Mouse (Mus musculus): ENCODE measurements around the gene Dmkn. TPM values are rescaled to one million over a fixed set of nuclear protein-coding genes. Genes with fewer than 3 reads are reported as not detected.

Dmkn gene
- polyA plus RNA-seq, 1 experiment from 2014 or later = not detected

DNA sequence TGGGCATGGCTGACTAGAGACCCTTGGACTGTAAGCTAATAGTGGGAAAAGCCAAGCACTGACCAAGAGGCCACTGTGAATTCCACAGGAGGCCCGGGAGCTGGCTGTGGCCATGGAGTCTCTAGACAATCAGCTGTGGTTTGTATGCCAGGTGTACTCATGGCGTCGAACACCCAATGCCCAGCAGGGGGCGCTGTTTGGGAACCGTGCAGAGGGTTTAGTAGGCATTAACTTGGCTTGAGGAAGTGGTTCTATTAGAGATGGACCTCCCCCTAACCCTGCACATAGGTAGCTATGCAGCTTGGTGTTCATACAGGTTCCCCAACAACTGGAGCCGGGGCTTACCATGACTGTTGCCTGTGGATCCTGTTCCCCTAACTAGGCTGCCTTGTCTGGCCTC, 42.4 kb downstream of the Dmkn start:
- 46% methylated on average over 6 of the region's 6 CpGs for WGBS
- peak; percentile 11 for DNase-seq (ENCODE audit: low spot score)
- no peaks in the 10 kb centered on the region for H3K27me3 ChIP-seq (ENCODE audit: control insufficient read depth, insufficient read depth, low read length)
- no peak overlapping the region for H3K27ac ChIP-seq (replicated peaks; ENCODE audit: low read depth, low read length)
- H3K9me3 ChIP-seq (replicated peaks; ENCODE audit: control insufficient read depth, low read length) = no peaks in the 10 kb centered on the region; the same call in 1 of the 2 replicates
- ATAC-seq (replicated peaks; ENCODE audit: insufficient number of reproducible peaks, low FRiP score, low TSS enrichment, low read depth) = no peak
- no peak overlapping the region for H3K9ac ChIP-seq (replicated peaks; ENCODE audit: low read length)
- no peaks in the 10 kb centered on the region for H3K36me3 ChIP-seq (replicated peaks; ENCODE audit: control insufficient read depth, insufficient read depth, low read depth, low read length)
- H3K4me3 ChIP-seq (ENCODE audit: low read depth, low read length) = no peak overlapping the region
- no peak overlapping the region for H3K4me2 ChIP-seq (ENCODE audit: low read depth, low read length)
- no peaks in the 10 kb centered on the region for H3K4me1 ChIP-seq (ENCODE audit: control insufficient read depth, insufficient read depth, low read length)

DNA sequence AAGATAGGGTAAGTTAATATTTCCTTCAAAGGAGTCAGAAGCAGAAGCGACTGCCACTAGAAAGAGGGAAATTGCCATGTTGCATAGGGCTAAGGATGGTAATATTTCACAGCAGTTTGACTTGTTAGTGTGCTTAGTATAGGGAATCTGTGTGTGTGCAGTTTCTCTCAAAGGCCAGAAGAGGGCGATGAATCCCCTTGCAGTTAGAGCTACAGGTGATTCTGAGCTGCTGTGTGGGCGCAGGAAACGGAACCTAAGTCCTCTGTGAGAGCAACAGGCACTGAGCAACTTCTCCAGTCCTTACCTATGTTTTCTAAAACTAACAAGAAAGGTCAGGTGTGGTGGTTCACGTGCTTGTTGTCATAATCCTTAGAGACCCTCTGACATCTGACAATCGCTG, 46.8 kb downstream of the Dmkn start:
- WGBS = 51% methylated on average over 6 of the region's 6 CpGs
- Histone ChIP-seq H3K27me3 (ENCODE audit: control insufficient read depth, insufficient read depth, low read length) (no peaks in the 10 kb centered on the region), H3K9me3 (replicated peaks; ENCODE audit: control insufficient read depth, low read length) (no peaks in the 10 kb centered on the region; the same call in 1 of the 2 replicates), H3K27ac (replicated peaks; ENCODE audit: low read depth, low read length) (no peak overlapping the region), H3K4me1 (ENCODE audit: control insufficient read depth, insufficient read depth, low read length) (no peaks in the 10 kb centered on the region), H3K4me3 (ENCODE audit: low read depth, low read length) (no peak overlapping the region), H3K4me2 (ENCODE audit: low read depth, low read length) (no peak overlapping the region), H3K36me3 (replicated peaks; ENCODE audit: control insufficient read depth, insufficient read depth, low read depth, low read length) (no peaks in the 10 kb centered on the region), H3K9ac (replicated peaks; ENCODE audit: low read length) (no peak overlapping the region)
- ATAC-seq (replicated peaks; ENCODE audit: insufficient number of reproducible peaks, low FRiP score, low TSS enrichment, low read depth) = no peak
- DNase-seq (ENCODE audit: low spot score) = no peak

DNA sequence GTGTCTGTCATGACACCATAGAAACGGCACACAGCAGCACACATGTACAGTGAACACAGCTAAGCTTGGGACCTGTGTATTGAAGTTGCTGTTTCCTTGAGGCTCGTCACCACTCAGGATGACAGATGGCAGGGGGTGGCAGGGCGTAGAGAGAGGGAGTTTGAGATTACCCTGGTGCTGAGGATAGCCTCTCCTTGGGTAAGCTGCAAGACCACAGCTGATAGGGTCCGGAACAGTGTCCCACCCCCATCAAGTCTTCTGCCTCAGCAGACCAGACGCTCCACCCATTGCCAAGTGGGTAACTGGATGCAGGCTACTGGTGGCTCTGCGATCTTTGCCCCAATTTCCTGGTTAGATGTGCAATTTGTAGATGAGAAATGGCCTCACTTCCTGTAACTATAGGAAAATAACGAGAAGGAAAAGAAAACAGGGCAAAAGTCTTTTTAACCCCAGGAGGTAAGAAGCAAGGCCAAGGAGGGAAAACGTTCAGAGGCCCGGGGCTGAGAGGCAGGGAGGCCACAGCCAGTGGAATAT, 48.3 kb downstream of the Dmkn start:
- H3K36me3 ChIP-seq (replicated peaks; ENCODE audit: control insufficient read depth, insufficient read depth, low read depth, low read length) = no peaks in the 10 kb centered on the region
- H3K27ac ChIP-seq (replicated peaks; ENCODE audit: low read depth, low read length) = no peak overlapping the region
- DNase-seq (ENCODE audit: low spot score) = no peak
- ATAC-seq (replicated peaks; ENCODE audit: insufficient number of reproducible peaks, low FRiP score, low TSS enrichment, low read depth) = no peak
- H3K4me3 ChIP-seq (ENCODE audit: low read depth, low read length) = no peak overlapping the region
- H3K9ac ChIP-seq (replicated peaks; ENCODE audit: low read length) = no peak overlapping the region
- WGBS = 61% methylated on average over 9 of the region's 9 CpGs
- no peaks in the 10 kb centered on the region for H3K4me1 ChIP-seq (ENCODE audit: control insufficient read depth, insufficient read depth, low read length)
- H3K9me3 ChIP-seq (replicated peaks; ENCODE audit: control insufficient read depth, low read length) = no peaks in the 10 kb centered on the region; the same call in 1 of the 2 replicates
- H3K27me3 ChIP-seq (ENCODE audit: control insufficient read depth, insufficient read depth, low read length) = no peaks in the 10 kb centered on the region
- H3K4me2 ChIP-seq (ENCODE audit: low read depth, low read length) = no peak overlapping the region

DNA sequence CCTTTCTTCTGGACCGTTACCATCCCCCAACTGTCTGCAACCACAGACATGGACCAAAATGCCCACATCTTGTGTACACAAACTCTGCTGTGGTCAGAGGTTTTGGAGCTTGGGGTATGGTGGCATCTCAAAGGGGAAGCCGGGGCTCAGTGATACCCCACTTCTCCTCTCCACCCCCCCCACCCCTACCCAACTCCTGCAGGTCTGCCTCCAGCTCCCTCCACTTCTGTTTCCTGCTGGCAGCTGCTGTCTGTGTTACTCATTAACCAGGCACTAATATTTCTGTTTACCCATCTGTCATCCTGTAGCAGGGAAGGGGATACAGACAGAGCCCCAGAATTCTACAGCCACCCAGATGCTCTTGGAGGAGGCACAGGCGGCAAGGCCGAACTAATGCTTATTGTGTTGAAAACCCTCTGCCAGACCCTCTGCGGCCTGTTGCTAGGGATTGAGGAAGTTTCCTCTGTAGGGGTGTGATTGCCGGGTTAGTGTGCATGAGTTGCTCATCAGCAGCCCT, 48.8 kb downstream of the Dmkn start:
- Histone ChIP-seq H3K9ac (replicated peaks; ENCODE audit: low read length) (no peak overlapping the region), H3K36me3 (replicated peaks; ENCODE audit: control insufficient read depth, insufficient read depth, low read depth, low read length) (no peaks in the 10 kb centered on the region), H3K4me3 (ENCODE audit: low read depth, low read length) (no peak overlapping the region), H3K27me3 (ENCODE audit: control insufficient read depth, insufficient read depth, low read length) (no peaks in the 10 kb centered on the region), H3K4me1 (ENCODE audit: control insufficient read depth, insufficient read depth, low read length) (no peaks in the 10 kb centered on the region), H3K27ac (replicated peaks; ENCODE audit: low read depth, low read length) (no peak overlapping the region), H3K9me3 (replicated peaks; ENCODE audit: control insufficient read depth, low read length) (no peaks in the 10 kb centered on the region; the same call in 1 of the 2 replicates), H3K4me2 (ENCODE audit: low read depth, low read length) (no peak overlapping the region)
- ATAC-seq (replicated peaks; ENCODE audit: insufficient number of reproducible peaks, low FRiP score, low TSS enrichment, low read depth) = no peak
- no peak for DNase-seq (ENCODE audit: low spot score)
- 70% methylated on average over 6 of the region's 6 CpGs for WGBS

DNA sequence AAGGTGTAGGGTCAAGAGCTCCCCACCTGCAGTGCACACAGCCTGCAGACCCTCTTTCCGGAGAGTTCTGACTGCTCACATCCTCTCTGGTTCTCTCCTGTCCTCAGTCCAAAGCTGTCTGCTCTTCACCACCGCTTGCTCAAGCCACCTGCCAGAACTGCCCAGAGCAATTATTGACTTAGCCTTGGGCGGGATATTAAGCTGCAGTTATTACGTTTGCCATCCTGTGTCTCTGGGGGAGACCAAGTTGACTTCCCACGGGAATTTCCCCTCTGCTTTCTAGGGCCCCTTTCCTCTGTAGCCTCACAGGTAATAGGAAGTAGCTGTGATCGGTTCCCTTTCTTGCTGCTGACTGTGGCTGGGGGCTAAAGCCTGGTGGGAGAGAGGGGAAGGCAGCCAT, 56.6 kb downstream of the Dmkn start:
- Histone ChIP-seq H3K9ac (replicated peaks; ENCODE audit: low read length) (no peak overlapping the region), H3K27ac (replicated peaks; ENCODE audit: low read depth, low read length) (no peak overlapping the region), H3K9me3 (replicated peaks; ENCODE audit: control insufficient read depth, low read length) (no peaks in the 10 kb centered on the region), H3K4me3 (ENCODE audit: low read depth, low read length) (no peak overlapping the region), H3K4me1 (ENCODE audit: control insufficient read depth, insufficient read depth, low read length) (no peaks in the 10 kb centered on the region), H3K27me3 (ENCODE audit: control insufficient read depth, insufficient read depth, low read length) (no peaks in the 10 kb centered on the region), H3K4me2 (ENCODE audit: low read depth, low read length) (no peak overlapping the region), H3K36me3 (replicated peaks; ENCODE audit: control insufficient read depth, insufficient read depth, low read depth, low read length) (no peaks in the 10 kb centered on the region)
- ATAC-seq (replicated peaks; ENCODE audit: insufficient number of reproducible peaks, low FRiP score, low TSS enrichment, low read depth) (no peak), DNase-seq (ENCODE audit: low spot score) (no peak)
- WGBS = 61% methylated on average over 6 of the region's 6 CpGs

DNA sequence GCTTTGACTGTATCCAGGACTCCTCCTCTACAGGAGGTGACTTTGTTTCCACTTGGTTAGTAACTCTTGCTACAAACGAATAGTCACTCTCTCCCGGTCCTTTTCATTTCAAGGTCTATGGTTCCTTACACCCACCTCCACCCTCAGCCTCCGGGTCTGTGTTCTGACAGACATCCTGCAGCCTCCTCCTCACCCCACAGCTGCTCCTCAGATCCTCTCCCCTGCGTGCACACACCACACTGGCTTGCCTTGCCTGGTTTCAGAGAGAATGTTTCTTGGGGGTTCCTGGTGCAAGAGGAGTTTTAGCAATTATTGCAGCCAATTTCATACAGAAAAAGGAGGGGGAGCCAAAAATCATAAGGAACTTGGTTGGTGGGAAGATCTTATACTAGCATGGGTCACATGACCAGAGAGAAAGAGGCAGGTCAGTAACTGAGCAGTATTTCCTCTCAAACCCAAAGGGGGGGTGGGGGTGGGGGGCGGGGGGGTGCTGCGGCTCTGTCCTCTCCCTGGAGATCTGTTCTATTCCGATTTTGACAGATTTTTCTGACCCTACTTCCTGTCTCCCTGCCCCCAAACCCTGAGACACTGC, 57.4 kb downstream of the Dmkn start:
- Histone ChIP-seq H3K27ac (replicated peaks; ENCODE audit: low read depth, low read length) (no peak overlapping the region), H3K9me3 (replicated peaks; ENCODE audit: control insufficient read depth, low read length) (no peaks in the 10 kb centered on the region), H3K27me3 (ENCODE audit: control insufficient read depth, insufficient read depth, low read length) (no peaks in the 10 kb centered on the region), H3K4me3 (ENCODE audit: low read depth, low read length) (no peak overlapping the region), H3K4me1 (ENCODE audit: control insufficient read depth, insufficient read depth, low read length) (no peaks in the 10 kb centered on the region), H3K36me3 (replicated peaks; ENCODE audit: control insufficient read depth, insufficient read depth, low read depth, low read length) (no peaks in the 10 kb centered on the region), H3K4me2 (ENCODE audit: low read depth, low read length) (no peak overlapping the region), H3K9ac (replicated peaks; ENCODE audit: low read length) (no peak overlapping the region)
- DNase-seq (ENCODE audit: low spot score) = no peak
- ATAC-seq (replicated peaks; ENCODE audit: insufficient number of reproducible peaks, low FRiP score, low TSS enrichment, low read depth) = no peak
- 61% methylated on average over 7 of the region's 7 CpGs for WGBS

DNA sequence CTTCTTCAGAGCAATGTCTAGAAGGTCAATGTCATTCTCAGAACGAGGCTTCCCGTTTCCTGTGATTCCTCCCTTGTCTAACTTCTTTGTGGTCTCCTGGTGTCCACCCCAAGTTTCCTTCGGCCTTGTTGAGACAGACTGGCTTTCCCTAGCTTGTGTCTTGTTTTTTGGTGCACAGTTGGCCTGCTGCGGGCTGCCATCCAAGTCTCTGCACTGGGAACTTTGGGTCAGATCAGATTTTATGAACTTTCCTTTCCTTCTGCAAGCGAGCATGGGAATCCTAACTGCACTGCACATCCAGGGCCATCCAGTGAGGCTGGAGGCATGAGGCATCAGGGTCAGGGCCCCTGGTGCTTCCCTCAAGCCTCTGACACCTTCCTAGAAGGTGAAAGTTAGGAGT, 58.0 kb downstream of the Dmkn start:
- Histone ChIP-seq H3K9ac (replicated peaks; ENCODE audit: low read length) (no peak overlapping the region), H3K27me3 (ENCODE audit: control insufficient read depth, insufficient read depth, low read length) (no peaks in the 10 kb centered on the region), H3K4me1 (ENCODE audit: control insufficient read depth, insufficient read depth, low read length) (no peaks in the 10 kb centered on the region), H3K36me3 (replicated peaks; ENCODE audit: control insufficient read depth, insufficient read depth, low read depth, low read length) (no peaks in the 10 kb centered on the region), H3K4me2 (ENCODE audit: low read depth, low read length) (no peak overlapping the region), H3K4me3 (ENCODE audit: low read depth, low read length) (no peak overlapping the region), H3K9me3 (replicated peaks; ENCODE audit: control insufficient read depth, low read length) (no peaks in the 10 kb centered on the region), H3K27ac (replicated peaks; ENCODE audit: low read depth, low read length) (no peak overlapping the region)
- ATAC-seq (replicated peaks; ENCODE audit: insufficient number of reproducible peaks, low FRiP score, low TSS enrichment, low read depth) (no peak), DNase-seq (ENCODE audit: low spot score) (no peak)
- 66% methylated on average over 5 of the region's 5 CpGs for WGBS

DNA sequence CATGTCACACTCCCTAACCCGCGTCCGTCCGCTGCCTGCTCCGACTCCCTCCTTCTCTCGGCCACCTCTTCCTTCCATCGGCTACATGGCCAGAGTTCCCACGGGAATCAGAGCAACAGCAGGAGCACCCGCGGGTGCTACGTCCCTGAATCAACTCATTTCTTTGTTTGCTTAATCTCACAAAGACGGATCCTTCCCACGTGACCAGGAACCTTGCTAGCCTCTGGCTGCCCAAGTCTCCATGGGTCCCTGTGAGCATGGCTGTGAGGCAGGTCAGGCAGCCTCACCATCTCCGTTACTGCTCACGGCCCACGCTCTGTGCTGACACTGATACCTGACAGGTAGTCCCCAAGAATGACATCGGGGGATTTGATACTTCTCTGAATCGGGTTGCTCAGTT, 60.1 kb downstream of the Dmkn start, which contains the start of gene Ffar2:
Gene Ffar2, minus strand, starts transcription at position 101 of the 400 bp plus-strand sequence.
- Histone ChIP-seq H3K4me3 (ENCODE audit: low read depth, low read length) (no peak within 1 kb of the TSS), H3K9ac (replicated peaks; ENCODE audit: low read length) (no peak within 1 kb of the TSS), H3K36me3 (replicated peaks; ENCODE audit: control insufficient read depth, insufficient read depth, low read depth, low read length) (no peaks in the 10 kb centered on the region), H3K4me1 (ENCODE audit: control insufficient read depth, insufficient read depth, low read length) (no peaks in the 10 kb centered on the region), H3K4me2 (ENCODE audit: low read depth, low read length) (no peak within 1 kb of the TSS), H3K27ac (replicated peaks; ENCODE audit: low read depth, low read length) (no peak within 1 kb of the TSS), H3K27me3 (ENCODE audit: control insufficient read depth, insufficient read depth, low read length) (no peaks in the 10 kb centered on the region), H3K9me3 (replicated peaks; ENCODE audit: control insufficient read depth, low read length) (no peaks in the 10 kb centered on the region)
- WGBS = 87% methylated on average over 18 of the region's 18 CpGs
- ATAC-seq (replicated peaks; ENCODE audit: insufficient number of reproducible peaks, low FRiP score, low TSS enrichment, low read depth) = no peak
- no peak for DNase-seq (ENCODE audit: low spot score)

All from embryonic facial prominence, embryonic 11.5 days (tissue).